Mouse (Mus musculus) kidney, embryonic 16.5 days (tissue): ENCODE data around the gene Pnpla1. TPM values are rescaled to one million over a fixed set of nuclear protein-coding genes. Genes with fewer than 3 reads are reported as not detected.

Experiments used
- ATAC-seq: fragments of 200-750 bp; cut with Nextera tagmentation; 2 replicates; pipeline ENCODE4 v1.8.0; 2017; ENCODE audit warnings: moderate TSS enrichment; ENCODE audit not compliant: low FRiP score, low TSS enrichment
- H3K27ac ChIP-seq: fragments of 300-500 bp; sonication (generic); 2 replicates; pipeline ENCODE4 v1.5.1; 2014; ENCODE audit warnings: low read length
- H3K27me3 ChIP-seq: fragments of 300-500 bp; sonication (generic); 2 replicates; pipeline ENCODE4 v1.6.1; 2014; ENCODE audit warnings: low read length, control low read depth, mixed read lengths; ENCODE audit not compliant: insufficient read depth
- H3K36me3 ChIP-seq: fragments of 300-500 bp; sonication (generic); 2 replicates; pipeline ENCODE4 v1.6.1; 2014; ENCODE audit warnings: low read length, control low read depth, mixed read lengths; ENCODE audit not compliant: insufficient read depth
- H3K4me1 ChIP-seq: fragments of 300-500 bp; sonication (generic); 2 replicates; pipeline ENCODE4 v1.6.1; 2014; ENCODE audit warnings: low read length, control low read depth, mixed read lengths; ENCODE audit not compliant: insufficient read depth
- H3K4me2 ChIP-seq: fragments of 300-500 bp; sonication (generic); replicated peaks from 2 replicates; pipeline ENCODE4 v1.6.1; 2014; ENCODE audit warnings: low read depth, low read length
- H3K4me3 ChIP-seq: fragments of 300-500 bp; sonication (generic); 2 replicates; pipeline ENCODE4 v1.5.1; 2014; ENCODE audit warnings: mild to moderate bottlenecking, low read length
- H3K9ac ChIP-seq: fragments of 300-500 bp; sonication (generic); replicated peaks from 2 replicates; pipeline ENCODE4 v1.6.1; 2014; ENCODE audit warnings: low read length
- H3K9me3 ChIP-seq: fragments of 300-500 bp; sonication (generic); 2 replicates; pipeline ENCODE4 v1.6.1; 2016; ENCODE audit warnings: low read length, control low read depth
- WGBS: fragments of 180-500 bp; shearing (Covaris S2); extraction: QIAGEN DNeasy Blood & Tissue Kit; methylation state at CpG from one replicate; pipeline ENCODE4 v1.1.7; 2014; 5-methylcytosine and 5-hydroxymethylcytosine counted together
- polyA plus RNA-seq: library from polyadenylated mRNA; unstranded; fragments of >200 nt; fragmentation: Nextera tagmentation; extraction: Ambion mirVana; gene quantifications from 2 replicates; pipeline ENCODE4 v1.2.1, GENCODE M21; 2015

Gene Pnpla1
- polyA plus RNA-seq, 1 experiment from 2014 or later: not detected

- Histone ChIP-seq H3K4me2 (no peak overlapping the region), H3K4me1 (peaks cover 31% of the 10 kb centered on the region), H3K27me3 (no peaks in the 10 kb centered on the region), H3K27ac (no peak overlapping the region), H3K9ac (no peak overlapping the region), H3K36me3 (no peaks in the 10 kb centered on the region), H3K9me3 (no peaks in the 10 kb centered on the region), H3K4me3 (no peak overlapping the region)
- ATAC-seq: no peak
- 68% methylated on average over 9 of the region's 9 CpGs for WGBS
Measured at GRCm38 (mm10) chr17:28928004-28928403, 69.8 kb downstream of the Pnpla1 start.

- H3K27ac ChIP-seq: peak overlapping the region; percentile 97; the same call in 1 of the 2 replicates
- H3K4me3 ChIP-seq: no peak overlapping the region
- H3K9me3 ChIP-seq: no peaks in the 10 kb centered on the region
- no peaks in the 10 kb centered on the region for H3K27me3 ChIP-seq
- H3K4me2 ChIP-seq: no peak overlapping the region
- H3K36me3 ChIP-seq: no peaks in the 10 kb centered on the region
- 87% methylated on average over 4 of the region's 4 CpGs for WGBS
- peaks cover 29% of the 10 kb centered on the region for H3K4me1 ChIP-seq
- no peak for ATAC-seq
- no peak overlapping the region for H3K9ac ChIP-seq
Measured at GRCm38 (mm10) chr17:28929369-28929768, 71.2 kb downstream of the Pnpla1 start.

- 4% methylated on average over 14 of the region's 14 CpGs for WGBS
- Histone ChIP-seq H3K4me3 (peak overlapping the region; percentile 10; the same call in 1 of the 2 replicates), H3K4me1 (peaks cover 26% of the 10 kb centered on the region), H3K36me3 (no peaks in the 10 kb centered on the region), H3K9me3 (no peaks in the 10 kb centered on the region), H3K27me3 (no peaks in the 10 kb centered on the region), H3K9ac (peak overlapping the region; percentile 58), H3K4me2 (peak overlapping the region; percentile 45), H3K27ac (peak overlapping the region; percentile 97)
- ATAC-seq: peak; percentile 97
Measured at GRCm38 (mm10) chr17:28930392-28931074, 72.3 kb downstream of the Pnpla1 start.

- H3K4me1 ChIP-seq: peaks cover 24% of the 10 kb centered on the region
- no peak overlapping the region for H3K4me2 ChIP-seq
- WGBS: 71% methylated on average over 18 of the region's 18 CpGs
- peak overlapping the region; percentile 97 for H3K27ac ChIP-seq
- no peaks in the 10 kb centered on the region for H3K36me3 ChIP-seq
- no peaks in the 10 kb centered on the region for H3K27me3 ChIP-seq
- 0 out of 2 replicates have a peak overlapping the region, but pooled peaks have one; percentile 34 for H3K9ac ChIP-seq
- H3K4me3 ChIP-seq: no peak overlapping the region
- H3K9me3 ChIP-seq: no peaks in the 10 kb centered on the region
- no peak for ATAC-seq
Measured at GRCm38 (mm10) chr17:28931436-28932211, 73.4 kb downstream of the Pnpla1 start.

- ATAC-seq: no peak
- H3K4me3 ChIP-seq: no peak overlapping the region
- peaks cover 24% of the 10 kb centered on the region for H3K4me1 ChIP-seq
- H3K9me3 ChIP-seq: no peaks in the 10 kb centered on the region
- 85% methylated on average over 4 of the region's 4 CpGs for WGBS
- H3K27ac ChIP-seq: no peak overlapping the region
- H3K9ac ChIP-seq: no peak overlapping the region
- no peaks in the 10 kb centered on the region for H3K27me3 ChIP-seq
- H3K36me3 ChIP-seq: no peaks in the 10 kb centered on the region
- H3K4me2 ChIP-seq: no peak overlapping the region
Measured at GRCm38 (mm10) chr17:28932274-28932673, 74.1 kb downstream of the Pnpla1 start.

- Histone ChIP-seq H3K4me3 (no peak overlapping the region), H3K27ac (no peak overlapping the region), H3K4me2 (no peak overlapping the region), H3K36me3 (no peaks in the 10 kb centered on the region), H3K4me1 (peaks cover 24% of the 10 kb centered on the region), H3K27me3 (no peaks in the 10 kb centered on the region), H3K9ac (no peak overlapping the region), H3K9me3 (no peaks in the 10 kb centered on the region)
- no peak for ATAC-seq
- WGBS: 62% methylated on average over 19 of the region's 19 CpGs
Measured at GRCm38 (mm10) chr17:28934120-28934916, 76.1 kb downstream of the Pnpla1 start.

GRCm38 (mm10) chr17:28936133-28936532 is 77.9 kb downstream of the Pnpla1 start:
- no peak for ATAC-seq
- H3K4me2 ChIP-seq: no peak overlapping the region
- H3K27me3 ChIP-seq: no peaks in the 10 kb centered on the region
- H3K9me3 ChIP-seq: no peaks in the 10 kb centered on the region
- H3K4me3 ChIP-seq: no peak overlapping the region
- H3K9ac ChIP-seq: no peak overlapping the region
- peaks cover 10% of the 10 kb centered on the region for H3K4me1 ChIP-seq
- no peak overlapping the region for H3K27ac ChIP-seq
- 87% methylated on average over 7 of the region's 7 CpGs for WGBS
- no peaks in the 10 kb centered on the region for H3K36me3 ChIP-seq

GRCm38 (mm10) chr17:28936622-28937345 is 78.6 kb downstream of the Pnpla1 start:
- Histone ChIP-seq H3K9me3 (no peaks in the 10 kb centered on the region), H3K9ac (no peak overlapping the region), H3K36me3 (no peaks in the 10 kb centered on the region), H3K27me3 (no peaks in the 10 kb centered on the region), H3K4me2 (no peak overlapping the region), H3K27ac (no peak overlapping the region), H3K4me3 (no peak overlapping the region), H3K4me1 (peaks cover 4% of the 10 kb centered on the region; the same call in 1 of the 2 replicates)
- ATAC-seq: no peak
- WGBS: 86% methylated on average over 10 of the region's 10 CpGs
